Comparison of ENCODE assay signal across 21 mouse cellular contexts in genomic region chr2:75065304-75065703, GRCm38 (mm10).
DNase-seq lines count a peak whose midpoint lies in the region; ATAC-seq and TF ChIP-seq lines count a peak whose summit lies in the region.
"Had no signal": no experiment of that assay in that cellular context is flagged by ENCODE, and none has a peak within 500 bp of the region (broad histone marks: within the 10 kb centered on the region; RNA-seq: fewer than 3 reads in every experiment).

No protein-coding gene starts in this region.

- ATAC-seq in hindbrain, embryonic 15.5 days (ENCODE audit: low FRiP score, low read depth): no peak
- ATAC-seq in forebrain, postnatal 0 days: peak; percentile 72
- no peak for ATAC-seq in erythroblast, adult 5-6 weeks (replicated peaks; ENCODE audit: low FRiP score, poor library complexity, severe bottlenecking)
- ATAC-seq: CD4-positive, CD25-positive, alpha-beta regulatory T cell, adult 4 months; liver, postnatal 0 days had no signal

- DNase-seq in cerebellum, postnatal 10 days: peak; percentile 51 to 58
- DNase-seq in cerebellum, adult 8-10 months: no peak
- no peak for DNase-seq in hindbrain, embryonic 10.5 days (ENCODE audit: low spot score)
- peak; percentile 19 for DNase-seq in brain, adult 2 months (ENCODE audit: low read depth, low spot score)
- no peak for DNase-seq in forebrain, postnatal 0 days
- DNase-seq in layer of hippocampus, adult 8-10 months (ENCODE audit: low spot score in 2 of 2): no peak
- DNase-seq: gastrocnemius, adult 2 months; heart, adult 18-20 months; kidney, adult 8-10 months; kidney, postnatal 36 days; liver, postnatal 0 days; lung, postnatal 14 days; right cerebral cortex, postnatal 25 days had no signal

- TF ChIP-seq CTCF in forebrain, postnatal 0 days (IDR thresholded peaks at IDR 0.05; ENCODE audit: low read depth): no peak

- H3K9ac ChIP-seq in hindbrain, embryonic 15.5 days: no peak overlapping the region
- no peak overlapping the region for H3K9ac ChIP-seq in forebrain, postnatal 0 days
- H3K9ac ChIP-seq: embryonic facial prominence, embryonic 13.5 days; limb, embryonic 15.5 days; liver, postnatal 0 days had no signal

- no peak overlapping the region for H3K4me2 ChIP-seq in hindbrain, embryonic 15.5 days
- H3K4me2 ChIP-seq in forebrain, postnatal 0 days (ENCODE audit: low read depth): no peak overlapping the region
- H3K4me2 ChIP-seq: embryonic facial prominence, embryonic 13.5 days; limb, embryonic 15.5 days had no signal

- peak overlapping the region; percentile 10; the same call in 1 of the 2 replicates for H3K27ac ChIP-seq in hindbrain, embryonic 15.5 days (replicated peaks)
- H3K27ac ChIP-seq in hindbrain, embryonic 10.5 days: no peak overlapping the region
- no peak overlapping the region for H3K27ac ChIP-seq in forebrain, postnatal 0 days (ENCODE audit: low read depth, low read length)
- H3K27ac ChIP-seq: embryonic facial prominence, embryonic 13.5 days; gastrocnemius, adult 2 months; limb, embryonic 15.5 days had no signal

- H3K9me3 ChIP-seq in hindbrain, embryonic 15.5 days: no peaks in the 10 kb centered on the region
- H3K9me3 ChIP-seq in hindbrain, embryonic 10.5 days: no peaks in the 10 kb centered on the region
- H3K9me3 ChIP-seq in forebrain, postnatal 0 days (ENCODE audit: low read length): no peaks in the 10 kb centered on the region
- H3K9me3 ChIP-seq: embryonic facial prominence, embryonic 13.5 days; G1E; limb, embryonic 15.5 days; megakaryocyte, embryonic 14.5 days had no signal

- H3K4me3 ChIP-seq in hindbrain, embryonic 15.5 days: no peak overlapping the region
- no peak overlapping the region for H3K4me3 ChIP-seq in hindbrain, embryonic 10.5 days
- no peak overlapping the region for H3K4me3 ChIP-seq in forebrain, postnatal 0 days (ENCODE audit: low read depth, low read length)
- H3K4me3 ChIP-seq: embryonic facial prominence, embryonic 13.5 days; gastrocnemius, adult 2 months; limb, embryonic 15.5 days; megakaryocyte, embryonic 14.5 days; myocyte had no signal

- H3K36me3 ChIP-seq in hindbrain, embryonic 15.5 days: no peaks in the 10 kb centered on the region
- H3K36me3 ChIP-seq in hindbrain, embryonic 10.5 days: no peaks in the 10 kb centered on the region
- H3K36me3 ChIP-seq in forebrain, postnatal 0 days (ENCODE audit: insufficient read depth): no peaks in the 10 kb centered on the region
- H3K36me3 ChIP-seq: embryonic facial prominence, embryonic 13.5 days; G1E; limb, embryonic 15.5 days had no signal

- 37% methylated on average over 2 of the region's 2 CpGs for WGBS in hindbrain, embryonic 15.5 days
- WGBS in hindbrain, embryonic 10.5 days: 74% methylated on average over 2 of the region's 2 CpGs
- 24% methylated on average over 2 of the region's 2 CpGs for WGBS in forebrain, postnatal 0 days

- H3K4me1 ChIP-seq in hindbrain, embryonic 15.5 days (replicated peaks): peaks cover 30% of the 10 kb centered on the region
- H3K4me1 ChIP-seq in hindbrain, embryonic 10.5 days (replicated peaks): peaks cover 19% of the 10 kb centered on the region
- no peaks in the 10 kb centered on the region for H3K4me1 ChIP-seq in forebrain, postnatal 0 days (ENCODE audit: insufficient read depth)
- H3K4me1 ChIP-seq: megakaryocyte, embryonic 14.5 days had no signal

- H3K27me3 ChIP-seq in hindbrain, embryonic 15.5 days: no peaks in the 10 kb centered on the region
- H3K27me3 ChIP-seq in hindbrain, embryonic 10.5 days (ENCODE audit: insufficient read depth, poor library complexity, severe bottlenecking): peaks cover 13% of the 10 kb centered on the region; the same call in 1 of the 2 replicates
- H3K27me3 ChIP-seq in forebrain, postnatal 0 days (ENCODE audit: insufficient read depth, low read length): no peaks in the 10 kb centered on the region

Comparison
In these comparisons a context has a peak if more than half of its experiments do, and no peak if none do; other contexts are left out.
1. DNase-seq: peak in cerebellum, postnatal 10 days (2 of 2) and brain, adult 2 months (single experiment); none in cerebellum, adult 8-10 months (single experiment), hindbrain, embryonic 10.5 days (single experiment), forebrain, postnatal 0 days (single experiment) and layer of hippocampus, adult 8-10 months (0 of 2).